Mouse (Mus musculus) E14TG2a.4 (cell line): ENCODE measurements around the gene Oxsr1.

ENCODE experiments used
- CTCF ChIP-seq: conservative IDR thresholded peaks from 2 replicates; pipeline ENCODE4 v1.5.1; 2014; ENCODE audit warnings: low read length
- NANOG ChIP-seq: IDR thresholded peaks from 2 replicates; pipeline ENCODE4 v1.6.1; 2014; ENCODE audit warnings: borderline replicate concordance, low read length, mixed read lengths
- POU5F1 ChIP-seq: IDR thresholded peaks from 2 replicates; pipeline ENCODE4 v1.6.1; 2014; ENCODE audit warnings: low read length, borderline replicate concordance

DNA sequence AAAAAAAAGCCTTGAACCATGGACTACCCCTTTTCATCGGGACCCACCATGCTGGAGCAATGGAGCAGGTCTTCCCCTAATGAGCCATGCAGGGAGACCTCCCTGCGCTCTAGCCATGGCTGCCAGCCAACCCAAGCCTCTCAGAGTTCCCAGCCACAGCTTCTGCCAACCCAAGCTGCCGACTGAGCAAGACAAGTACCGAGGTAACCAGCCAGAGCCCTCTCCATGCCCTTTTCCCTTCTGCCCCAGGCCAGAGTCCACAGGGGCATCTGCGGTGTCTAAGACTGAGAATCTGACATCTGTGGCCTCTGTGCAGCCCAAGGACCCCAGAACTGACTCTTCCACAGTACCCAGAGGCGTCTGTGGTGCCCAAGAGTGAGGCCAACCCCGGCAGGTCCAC, 45.9 kb downstream of the Oxsr1 start:
- TF ChIP-seq CTCF: no peak
- no peak for TF ChIP-seq NANOG
- TF ChIP-seq POU5F1: no peak
